Mouse (Mus musculus) small intestine, adult 2 months (tissue): ENCODE data around the gene Cluap1.

Experiments used
- CTCF ChIP-seq: fragments of 200-500 bp; IDR thresholded peaks from 2 replicates; pipeline ENCODE4 v1.5.1; 2012; ENCODE audit warnings: low read depth, mild to moderate bottlenecking, control low read depth, inconsistent platforms, low read length, moderate library complexity, mixed read lengths; ENCODE audit not compliant: insufficient replicate concordance, insufficient read length; ENCODE audit errors: extremely low read depth
- POLR2A ChIP-seq: fragments of 200-500 bp; IDR thresholded peaks from 2 replicates; pipeline ENCODE4 v1.6.1; 2012; ENCODE audit warnings: low read depth, mild to moderate bottlenecking, control low read depth, inconsistent platforms, low read length, moderate library complexity

GRCm38 (mm10) chr16:3909118-3909517 lies 517 bp downstream of the Cluap1 start:
- TF ChIP-seq CTCF: no peak
- no peak for TF ChIP-seq POLR2A
